Mouse (Mus musculus): ENCODE measurements around the gene Zbtb20.

DNA sequence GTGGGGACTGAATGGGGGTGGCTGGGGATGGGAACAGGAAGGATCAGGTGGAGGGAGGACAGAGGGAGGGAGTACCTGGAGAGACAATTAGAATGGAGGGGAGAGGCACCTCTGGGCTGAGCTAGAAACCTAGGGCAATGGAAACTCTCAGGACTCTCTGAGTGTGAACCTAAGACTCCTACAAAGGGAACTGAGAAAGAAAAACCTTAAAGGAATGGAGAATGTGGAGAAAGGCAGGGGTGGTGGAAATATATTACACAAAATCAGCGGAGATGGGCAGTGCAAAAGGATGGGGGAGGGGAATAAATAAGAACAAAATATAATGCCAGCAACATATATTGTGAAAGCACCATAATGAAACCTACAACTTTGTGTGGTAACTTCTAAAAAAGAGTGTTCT is 796.3 kb downstream of the Zbtb20 start:
- TF ChIP-seq CTCF (IDR thresholded peaks at IDR 0.05; ENCODE audit: control insufficient read depth, insufficient read depth, low read length) (no peak), POLR2A (IDR thresholded peaks at IDR 0.05; ENCODE audit: borderline replicate concordance, control insufficient read depth, low read depth, low read length) (no peak)

Data from bone marrow, adult 2 months (tissue).